Mouse (Mus musculus) megakaryocyte-erythroid progenitor cell, adult 5-6 weeks (primary cell): ENCODE measurements around the gene Cog4. TPM values are rescaled to one million over a fixed set of nuclear protein-coding genes. Genes with fewer than 3 reads are reported as not detected.
"Not testable (repeated sequence)": the region's sequence is repeated elsewhere in the genome, so short reads cannot be mapped to it uniquely, and the experiment has no call there.

Source experiments
- ATAC-seq: replicated peaks from 2 replicates; pipeline ENCODE4 v1.8.0; 2016; ENCODE audit warnings: mild to moderate bottlenecking, inconsistent platforms; ENCODE audit not compliant: severe bottlenecking, poor library complexity, low FRiP score, low TSS enrichment
- total RNA-seq, 2 experiments: library from RNA; stranded (forward) in 1 of 2; stranded (reverse) in 1 of 2; fragments of 200-1000, 215-1000 nt in 1 of 2; fragments of >200 nt in 1 of 2; fragmentation: Nextera tagmentation in 1 of 2; gene quantifications; 2 replicates each; pipeline ENCODE4 v1.2.3; 2014 to 2017

The Cog4 gene
- total RNA-seq, 2 experiments from 2014 or later: 26.1 to 37.0 TPM

- no peak for ATAC-seq
Observed at GRCm38 (mm10) chr8:110918027-110918426, 71.6 kb downstream of the Cog4 start.

DNA sequence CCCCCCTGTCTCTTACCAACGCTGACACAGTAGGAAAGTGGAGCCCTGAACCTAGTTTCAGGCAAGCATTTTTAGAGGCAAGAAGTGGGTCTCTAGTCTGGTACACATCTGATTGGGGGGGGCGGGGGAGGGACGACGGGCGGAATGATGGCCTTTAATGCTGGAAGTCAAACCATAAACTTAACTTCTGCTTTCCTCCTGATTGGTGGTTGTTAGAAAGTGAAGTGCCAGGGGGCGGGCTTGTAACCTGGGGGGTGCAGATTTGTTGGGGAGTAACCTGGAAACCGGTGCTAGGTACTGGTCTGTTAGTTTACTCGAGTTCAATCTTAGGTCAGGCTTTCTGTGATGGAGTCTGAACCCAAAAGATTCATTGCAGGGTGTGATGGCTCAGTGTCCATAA lies 72.1 kb downstream of the Cog4 start:
- no peak for ATAC-seq

DNA sequence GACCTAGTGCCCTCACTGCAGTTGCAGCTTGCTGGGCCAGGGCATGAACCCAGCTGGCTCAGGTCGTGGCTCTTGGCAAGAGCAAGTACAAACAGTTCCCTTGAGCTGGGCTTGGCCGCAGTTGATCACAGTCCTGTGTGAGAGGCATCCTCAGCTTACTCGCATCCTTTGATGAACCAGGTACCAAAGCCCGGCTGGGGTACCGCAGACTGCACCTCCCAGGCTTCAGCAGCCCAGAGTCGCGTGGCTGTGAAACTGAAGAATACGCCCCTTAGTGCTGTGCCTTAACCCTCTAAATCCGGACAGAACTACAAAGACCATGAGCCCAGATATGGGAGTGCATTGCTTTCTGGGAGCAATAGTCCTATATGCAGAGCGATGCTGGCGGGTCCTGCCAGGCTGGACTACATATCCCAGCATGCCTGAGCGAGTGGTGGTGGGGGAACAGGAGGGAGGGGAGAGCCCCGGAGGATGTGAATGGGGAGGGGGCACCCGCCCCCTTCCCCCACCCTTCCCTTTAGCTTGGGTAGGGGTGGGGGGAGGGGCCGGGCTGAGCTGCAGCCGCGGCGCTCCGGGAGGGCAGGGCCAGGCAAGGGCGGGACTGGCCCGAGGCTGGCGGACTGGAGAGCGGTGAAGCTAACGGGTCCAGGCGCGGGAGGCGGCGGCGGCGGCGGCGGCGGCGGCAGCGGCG lies 73.1 kb downstream of the Cog4 start, which contains the start of gene St3gal2:
Gene St3gal2 (plus strand): TSS at position 582 of the 691 bp plus-strand sequence.
- ATAC-seq: peak; percentile 75

DNA sequence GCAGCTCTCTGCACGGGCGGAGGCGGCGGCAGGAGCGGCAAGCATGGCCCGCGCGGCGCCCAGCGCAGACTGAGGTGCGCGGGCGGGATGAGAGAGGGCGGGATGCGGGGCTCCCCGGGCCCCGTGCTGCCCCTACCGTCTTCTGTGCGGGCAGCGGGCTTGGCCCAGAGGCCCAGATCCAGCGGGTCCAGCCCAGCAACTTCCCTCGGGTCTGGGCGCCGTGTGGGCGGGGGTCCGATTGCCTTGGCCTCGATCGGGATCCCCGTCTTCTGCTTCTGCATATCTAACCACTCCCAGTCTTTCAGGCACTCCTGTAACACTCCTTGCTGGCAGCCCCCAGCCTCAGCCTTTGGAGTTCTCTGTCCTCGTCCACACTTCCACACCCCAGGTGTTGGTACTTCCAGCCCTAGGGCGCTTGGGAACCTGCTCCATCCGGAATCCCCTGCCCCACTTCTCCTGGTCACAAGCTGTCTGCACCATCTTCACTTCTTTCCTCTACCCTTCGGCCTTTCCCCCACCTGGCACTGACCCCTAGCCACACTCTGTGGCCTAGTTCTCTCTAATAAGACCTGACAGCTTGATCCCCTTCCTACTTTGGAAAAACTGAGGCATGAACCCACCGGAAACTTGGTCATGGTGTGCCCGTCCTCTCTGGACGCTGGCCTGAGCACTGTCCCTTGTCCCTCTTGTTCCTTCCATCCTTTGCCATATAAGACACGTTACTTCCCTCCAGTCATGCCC lies 73.8 kb downstream of the Cog4 start:
- no peak; the same call in 1 of the 2 replicates for ATAC-seq

- ATAC-seq: no peak
Observed at GRCm38 (mm10) chr8:110920773-110921277, 74.4 kb downstream of the Cog4 start.

DNA sequence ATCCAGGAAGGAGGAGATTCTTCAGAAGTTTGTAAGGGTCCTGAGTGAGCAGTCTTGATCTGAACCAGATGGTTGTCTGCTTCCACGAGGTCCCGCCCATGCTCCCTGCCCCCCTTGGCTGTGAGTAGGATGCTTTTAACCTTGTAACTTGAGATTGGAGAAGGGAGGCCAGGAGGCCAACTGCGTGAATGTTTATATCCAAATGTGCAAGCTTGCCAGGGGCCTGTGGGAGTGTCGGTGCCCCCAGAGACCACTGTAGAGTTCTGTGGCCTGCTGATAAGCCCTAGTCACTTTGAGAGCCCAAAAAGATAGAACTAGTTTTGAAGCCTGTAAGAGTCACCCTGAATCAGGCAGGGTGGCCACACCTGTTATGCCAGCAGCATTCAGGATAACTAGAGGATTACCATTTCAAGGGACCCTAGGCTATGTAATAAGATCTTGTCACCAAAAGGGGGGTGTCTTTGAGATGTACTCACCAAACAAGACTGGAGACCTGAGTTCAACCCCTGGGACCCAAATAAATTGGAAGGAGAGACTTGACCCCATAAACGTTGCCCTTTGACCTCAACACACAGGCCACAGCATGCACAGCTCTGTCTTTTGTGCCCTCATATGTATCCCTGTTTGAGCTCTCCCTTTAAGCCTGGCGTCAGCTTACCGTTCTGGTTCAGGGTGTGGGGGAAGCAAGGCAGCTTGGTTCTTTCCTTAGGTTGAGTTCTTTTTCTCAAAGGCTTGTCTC lies 75.3 kb downstream of the Cog4 start:
- ATAC-seq: peak; percentile 75

GRCm38 (mm10) chr8:110925691-110926140 lies 79.3 kb downstream of the Cog4 start:
- ATAC-seq: no peak

GRCm38 (mm10) chr8:110926690-110927089 lies 80.3 kb downstream of the Cog4 start:
- no peak for ATAC-seq

- ATAC-seq: no peak
Observed at GRCm38 (mm10) chr8:110928435-110928834, 82.0 kb downstream of the Cog4 start.

- ATAC-seq: peak; percentile 82
Observed at GRCm38 (mm10) chr8:110929066-110929465, 82.7 kb downstream of the Cog4 start.

DNA sequence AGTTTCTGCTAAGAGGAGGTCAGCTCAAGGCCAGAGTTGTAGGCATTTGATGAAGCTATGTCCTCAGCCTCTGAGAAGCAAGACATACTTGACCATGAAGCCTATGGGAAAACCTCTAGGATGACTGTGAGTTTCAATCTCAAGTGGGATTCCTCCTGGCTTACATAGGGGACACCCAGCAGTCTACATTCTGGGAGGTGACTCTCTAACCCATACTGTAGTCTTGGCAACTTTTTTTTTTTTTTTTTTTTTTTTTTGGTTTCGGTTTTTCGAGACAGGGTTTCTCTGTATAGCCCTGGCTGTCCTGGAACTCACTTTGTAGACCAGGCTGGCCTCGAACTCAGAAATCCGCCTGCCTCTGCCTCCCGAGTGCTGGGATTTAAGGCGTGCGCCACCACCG lies 83.3 kb downstream of the Cog4 start:
- ATAC-seq: not testable (repeated sequence)

DNA sequence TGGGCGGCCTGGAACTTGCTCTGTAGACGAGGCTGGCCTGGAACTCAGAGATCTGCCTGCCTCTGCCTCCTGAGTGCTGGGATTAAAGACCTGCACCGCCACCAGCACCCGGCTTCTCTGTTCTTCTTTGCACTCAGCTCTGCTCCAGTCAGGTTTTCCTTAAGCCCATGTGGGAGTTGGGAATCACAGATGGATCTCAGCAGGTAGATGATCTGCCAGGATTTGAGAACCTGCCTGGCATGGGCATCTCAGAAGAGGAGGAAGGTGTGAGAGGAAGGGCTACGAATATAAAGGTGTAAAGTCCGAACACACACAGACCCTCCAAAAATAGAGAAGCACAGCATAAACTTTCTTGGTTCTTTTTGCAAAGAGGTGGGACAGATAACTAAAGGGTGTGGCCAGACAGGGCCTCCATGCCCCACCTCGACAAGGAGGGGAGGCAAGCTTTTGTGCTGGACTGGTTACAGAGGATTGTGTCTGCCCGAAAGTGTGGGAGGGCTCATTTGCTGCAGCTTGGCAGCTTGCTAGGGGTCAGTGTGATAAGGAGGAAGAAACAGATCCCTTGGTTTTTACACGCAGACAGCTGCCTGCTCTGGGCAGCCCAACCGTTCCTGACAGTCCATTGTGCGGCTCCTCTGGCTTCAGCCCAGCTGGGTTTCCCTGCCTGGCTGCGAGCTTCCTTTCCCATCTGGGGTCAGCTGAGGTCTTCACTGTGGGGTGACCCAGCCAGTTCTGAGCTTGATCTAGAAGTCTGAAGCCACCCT lies 85.0 kb downstream of the Cog4 start:
- ATAC-seq: peak; percentile 78

Other genes with a start within 250 kb of the Cog4 start
- 50.2 and 53.9 TPM in 2 replicates for gene Vac14, start 228.0 kb upstream of the Cog4 start, total RNA-seq (2014; fragmentation: Nextera tagmentation)
- 19.8 and 23.7 TPM in 2 replicates for gene Vac14, start 228.0 kb upstream of the Cog4 start, total RNA-seq (2017)
- 0.54 TPM in 1 of 2 replicates, not detected in the other for gene Mtss1l, start 125.1 kb upstream of the Cog4 start, total RNA-seq (2014; fragmentation: Nextera tagmentation)
- 0.52 and 0.53 TPM in 2 replicates for gene Mtss1l, start 125.1 kb upstream of the Cog4 start, total RNA-seq (2017)
- not detected in 2 replicates for gene Il34, start 40.7 kb upstream of the Cog4 start, total RNA-seq (2014; fragmentation: Nextera tagmentation)
- gene Il34, start 40.7 kb upstream of the Cog4 start, total RNA-seq (2017): not detected in 2 replicates
- gene Sf3b3, start 187 bp downstream of the Cog4 start, total RNA-seq (2014; fragmentation: Nextera tagmentation): 171 and 229 TPM in 2 replicates
- 212 and 223 TPM in 2 replicates for gene Sf3b3, start 187 bp downstream of the Cog4 start, total RNA-seq (2017)
- 5.1 and 10.8 TPM in 2 replicates for gene Fuk, start 55.9 kb downstream of the Cog4 start, total RNA-seq (2014; fragmentation: Nextera tagmentation)
- 2.1 and 2.9 TPM in 2 replicates for gene Fuk, start 55.9 kb downstream of the Cog4 start, total RNA-seq (2017)
- gene St3gal2, start 73.3 kb downstream of the Cog4 start, total RNA-seq (2014; fragmentation: Nextera tagmentation): 12.5 and 13.1 TPM in 2 replicates
- 2.0 and 17.0 TPM in 2 replicates for gene St3gal2, start 73.3 kb downstream of the Cog4 start, total RNA-seq (2017)
- 81.6 and 89.6 TPM in 2 replicates for gene Ddx19a, start 151.2 kb downstream of the Cog4 start, total RNA-seq (2014; fragmentation: Nextera tagmentation)
- 55.9 and 74.1 TPM in 2 replicates for gene Ddx19a, start 151.2 kb downstream of the Cog4 start, total RNA-seq (2017)
- 7.0 and 8.3 TPM in 2 replicates for gene Ddx19b, start 185.2 kb downstream of the Cog4 start, total RNA-seq (2014; fragmentation: Nextera tagmentation)
- gene Ddx19b, start 185.2 kb downstream of the Cog4 start, total RNA-seq (2017): 10.9 and 15.5 TPM in 2 replicates
- 49.3 and 51.4 TPM in 2 replicates for gene Aars, start 186.5 kb downstream of the Cog4 start, total RNA-seq (2014; fragmentation: Nextera tagmentation)
- 55.4 and 73.2 TPM in 2 replicates for gene Aars, start 186.5 kb downstream of the Cog4 start, total RNA-seq (2017)
- 7.6 and 11.2 TPM in 2 replicates for gene Exosc6, start 209.7 kb downstream of the Cog4 start, total RNA-seq (2014; fragmentation: Nextera tagmentation)
- gene Exosc6, start 209.7 kb downstream of the Cog4 start, total RNA-seq (2017): 24.2 and 30.5 TPM in 2 replicates
- gene Clec18a, start 245.8 kb downstream of the Cog4 start, total RNA-seq (2014; fragmentation: Nextera tagmentation): not detected in 2 replicates
- gene Clec18a, start 245.8 kb downstream of the Cog4 start, total RNA-seq (2017): not detected in 2 replicates
- gene Pdpr, start 248.0 kb downstream of the Cog4 start, total RNA-seq (2014; fragmentation: Nextera tagmentation): 11.4 and 12.2 TPM in 2 replicates
- 13.9 and 18.6 TPM in 2 replicates for gene Pdpr, start 248.0 kb downstream of the Cog4 start, total RNA-seq (2017)